Mouse (Mus musculus) frontal cortex, postnatal 36 days (tissue): Measurements from ENCODE around the gene Npas1.

ENCODE experiments used
- DNase-seq, 2 experiments: peaks; one replicate each; pipeline ENCODE4 v3.0.0; 2022; ENCODE audit warnings: low spot score in 2 of 2

Gene Npas1

GRCm38 (mm10) chr7:16471549-16471948, 6.0 kb downstream of the Npas1 start:
- no peak for DNase-seq

GRCm38 (mm10) chr7:16468115-16468514, 9.4 kb downstream of the Npas1 start:
- no peak for DNase-seq

GRCm38 (mm10) chr7:16466565-16466964, 11.0 kb downstream of the Npas1 start:
- no peak for DNase-seq

- no peak for DNase-seq
Measured at GRCm38 (mm10) chr7:16465568-16465967, 12.0 kb downstream of the Npas1 start.

- DNase-seq = peak; percentile 68 to 77
Measured at GRCm38 (mm10) chr7:16465160-16465559, 12.4 kb downstream of the Npas1 start.

GRCm38 (mm10) chr7:16463214-16463613, 14.3 kb downstream of the Npas1 start:
- DNase-seq = peak; percentile 82 to 87

- no peak for DNase-seq
Measured at GRCm38 (mm10) chr7:16461705-16462104, 15.8 kb downstream of the Npas1 start.

GRCm38 (mm10) chr7:16461151-16461550, 16.4 kb downstream of the Npas1 start:
- DNase-seq = no peak

GRCm38 (mm10) chr7:16460566-16460965, 17.0 kb downstream of the Npas1 start:
- DNase-seq = no peak

GRCm38 (mm10) chr7:16456289-16456688, 21.2 kb downstream of the Npas1 start:
- no peak for DNase-seq

- DNase-seq = no peak
Measured at GRCm38 (mm10) chr7:16455016-16455415, 22.5 kb downstream of the Npas1 start.

- peak; percentile 65 to 72 for DNase-seq
Measured at GRCm38 (mm10) chr7:16453118-16453711, 24.3 kb downstream of the Npas1 start.

GRCm38 (mm10) chr7:16452587-16453073, 24.9 kb downstream of the Npas1 start, which contains the start of gene Tmem160:
Tmem160 (plus strand) TSS chr7:16452779.
- peak; percentile 86 to 95 for DNase-seq

GRCm38 (mm10) chr7:16451656-16452055, 25.9 kb downstream of the Npas1 start:
- no peak for DNase-seq

- no peak for DNase-seq
Measured at GRCm38 (mm10) chr7:16441241-16441640, 36.3 kb downstream of the Npas1 start.

- DNase-seq = no peak
Measured at GRCm38 (mm10) chr7:16435088-16435487, 42.4 kb downstream of the Npas1 start.

GRCm38 (mm10) chr7:16433352-16433971, 44.1 kb downstream of the Npas1 start:
- DNase-seq = no peak

- peak; percentile 61 to 69 for DNase-seq
Measured at GRCm38 (mm10) chr7:16426129-16426729, 51.3 kb downstream of the Npas1 start.

- DNase-seq = no peak
Measured at GRCm38 (mm10) chr7:16425721-16426120, 51.8 kb downstream of the Npas1 start.

- DNase-seq = no peak
Measured at GRCm38 (mm10) chr7:16423731-16424130, 53.8 kb downstream of the Npas1 start.

GRCm38 (mm10) chr7:16422222-16422856, 55.2 kb downstream of the Npas1 start:
- no peak for DNase-seq

- no peak for DNase-seq
Measured at GRCm38 (mm10) chr7:16420493-16421118, 56.9 kb downstream of the Npas1 start.
